Mouse (Mus musculus): ENCODE measurements around the gene Srp72.
"Not testable (repeated sequence)": the region's sequence is repeated elsewhere in the genome, so short reads cannot be mapped to it uniquely, and the experiment has no call there.

Srp72 gene

DNA sequence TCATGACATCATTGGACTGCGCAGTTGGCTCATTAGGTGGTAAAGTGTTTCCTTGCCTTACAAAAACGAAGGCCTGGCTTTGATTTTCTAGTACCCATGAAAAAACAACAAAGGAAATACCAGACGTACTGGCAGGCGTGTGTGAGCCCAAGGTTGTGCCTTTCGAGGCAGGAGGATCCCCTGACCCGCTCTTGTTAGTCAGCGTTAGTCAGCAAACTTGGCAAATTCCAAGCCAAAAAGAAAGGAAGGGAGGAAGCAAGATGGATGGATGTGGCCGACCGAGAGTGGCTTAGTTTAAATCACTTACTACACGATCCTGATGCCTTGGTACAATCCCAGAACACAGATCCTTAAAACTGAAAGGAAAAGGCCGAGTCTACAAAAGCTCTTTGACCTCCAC is 11.9 kb upstream of the Srp72 start:
- DNase-seq (ENCODE audit: low spot score in 2 of 2): no peak

DNA sequence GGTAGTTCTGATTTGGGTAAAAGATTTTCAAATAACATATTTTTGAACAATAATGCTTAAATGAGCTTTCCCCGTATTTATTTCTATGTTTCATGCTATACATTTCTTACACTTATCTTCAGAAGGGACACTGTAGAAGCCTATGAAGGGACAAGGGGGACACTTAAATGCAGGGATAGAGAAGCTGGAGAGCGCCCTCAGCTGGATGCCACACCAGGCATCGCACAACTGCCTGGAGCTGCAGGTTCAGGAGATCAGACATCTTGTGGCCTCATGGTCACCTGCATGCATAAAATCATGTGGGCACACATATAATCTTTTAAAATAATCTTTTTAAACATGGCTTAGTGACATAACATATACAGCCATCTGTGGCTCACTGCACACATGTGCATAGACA is 9.8 kb upstream of the Srp72 start:
- DNase-seq (ENCODE audit: low spot score in 2 of 2): no peak

DNA sequence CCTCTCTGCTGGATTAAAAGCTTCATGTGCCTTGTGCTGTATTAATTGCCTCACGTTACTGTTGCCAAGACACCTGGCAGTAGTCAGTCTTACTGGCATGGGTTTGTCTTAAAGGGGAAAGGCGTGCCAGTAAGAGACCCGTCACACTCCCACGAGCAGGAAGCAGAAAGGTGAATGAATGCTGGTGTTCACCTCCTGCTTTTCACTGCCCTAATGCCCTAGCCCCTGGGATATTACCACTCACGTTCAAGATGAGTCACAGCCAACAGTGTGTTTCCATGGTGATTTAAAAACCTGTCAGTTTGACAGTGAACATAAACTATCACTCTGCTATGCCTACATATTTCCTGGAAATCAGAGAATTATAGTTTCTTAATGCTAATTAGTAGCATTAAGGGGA is 5.2 kb upstream of the Srp72 start:
- DNase-seq (ENCODE audit: low spot score in 2 of 2): no peak

DNA sequence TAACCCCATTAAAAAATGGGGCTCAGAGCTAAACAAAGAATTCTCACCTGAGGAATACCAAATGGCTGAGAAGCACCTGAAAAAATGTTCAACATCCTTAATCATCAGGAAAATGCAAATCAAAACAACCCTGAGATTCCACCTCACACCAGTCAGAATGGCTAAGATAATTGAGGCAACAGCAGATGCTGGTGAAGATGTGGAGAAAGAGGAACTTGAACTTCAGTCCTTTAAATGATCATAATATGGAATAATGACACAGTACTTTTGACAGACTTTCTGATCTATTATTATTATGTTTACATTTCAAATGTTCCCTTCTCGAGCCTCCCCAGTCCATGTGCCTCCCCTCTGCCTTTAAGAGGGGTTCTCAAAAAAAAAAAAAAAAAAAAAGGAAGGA is 3.4 kb upstream of the Srp72 start:
- DNase-seq (ENCODE audit: low spot score in 2 of 2): not testable (repeated sequence)

DNA sequence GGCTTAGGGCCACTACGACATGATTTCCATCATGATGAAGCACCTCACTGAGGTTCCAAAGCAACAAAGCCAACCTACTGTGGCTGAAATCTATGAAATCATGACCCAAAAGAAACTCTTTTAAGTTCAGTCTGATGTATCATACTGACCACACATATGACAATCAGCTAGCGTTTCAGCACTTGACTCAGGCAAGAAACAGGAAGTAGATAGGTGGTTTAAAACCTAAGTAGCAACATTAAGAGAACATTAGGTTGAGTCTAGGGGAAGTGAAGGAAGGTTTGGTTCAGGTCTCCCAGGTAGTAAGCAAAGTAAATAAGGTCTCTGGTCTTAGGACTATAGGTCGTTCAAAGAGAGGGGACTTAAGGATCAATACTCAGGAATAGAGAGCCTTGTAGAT is 995 bp upstream of the Srp72 start:
- no peak for DNase-seq (ENCODE audit: low spot score in 2 of 2)

DNA sequence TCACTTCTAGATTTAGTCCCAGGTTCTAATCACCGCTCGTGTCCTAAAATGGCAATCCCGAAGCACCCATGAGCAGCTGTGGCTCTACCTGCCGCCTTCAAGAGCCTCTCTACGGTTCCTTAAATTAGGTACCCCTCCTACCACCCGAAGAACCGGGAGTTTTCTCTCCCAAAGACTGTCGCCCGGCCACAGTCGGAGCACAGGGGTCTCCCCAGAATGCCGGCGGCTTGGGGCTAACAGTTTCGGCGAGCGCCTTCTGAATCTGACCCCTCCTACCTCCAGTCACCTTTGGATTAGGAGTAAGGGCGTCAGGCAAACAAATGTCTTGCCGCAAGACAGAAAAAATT is 303 bp upstream of the Srp72 start:
- DNase-seq (ENCODE audit: low spot score in 2 of 2): no peak

DNA sequence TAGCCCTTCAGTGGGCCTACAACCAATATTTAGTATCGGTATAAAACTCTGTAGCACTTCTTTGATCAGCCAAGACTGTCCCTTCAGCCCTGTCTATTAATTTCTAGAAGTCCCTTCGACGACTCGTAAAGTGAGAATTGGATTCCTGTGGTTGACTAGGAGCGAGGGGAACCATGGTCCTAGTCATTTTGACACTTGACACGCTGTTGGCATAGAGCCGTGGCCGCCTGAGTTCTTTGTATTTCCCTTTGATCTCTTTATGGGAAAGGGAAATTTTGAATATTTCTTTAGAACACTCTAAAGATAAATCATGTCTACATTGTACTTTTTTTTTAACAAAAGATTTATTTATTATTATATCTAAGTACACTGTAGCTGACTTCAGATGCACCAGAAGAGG is 1.3 kb downstream of the Srp72 start:
- DNase-seq (ENCODE audit: low spot score in 2 of 2): no peak

DNA sequence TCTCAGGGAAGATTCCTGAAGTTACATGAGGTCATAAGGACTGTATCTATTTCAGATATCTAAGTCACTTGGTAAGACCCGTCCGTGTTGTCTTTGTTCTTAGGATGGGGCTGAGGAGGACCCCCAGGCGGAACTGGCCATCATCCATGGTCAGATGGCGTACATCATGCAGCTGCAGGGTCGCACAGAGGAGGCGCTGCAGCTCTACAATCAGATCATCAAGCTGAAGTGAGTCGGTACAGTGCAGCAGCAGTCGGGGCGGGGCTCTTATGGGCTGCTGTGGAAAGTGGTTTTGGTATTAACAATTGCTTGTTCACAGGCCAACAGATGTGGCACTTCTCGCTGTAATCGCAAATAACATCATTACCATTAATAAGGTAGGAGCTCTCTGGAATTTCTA is 9.5 kb downstream of the Srp72 start:
- no peak for DNase-seq (ENCODE audit: low spot score in 2 of 2)

DNA sequence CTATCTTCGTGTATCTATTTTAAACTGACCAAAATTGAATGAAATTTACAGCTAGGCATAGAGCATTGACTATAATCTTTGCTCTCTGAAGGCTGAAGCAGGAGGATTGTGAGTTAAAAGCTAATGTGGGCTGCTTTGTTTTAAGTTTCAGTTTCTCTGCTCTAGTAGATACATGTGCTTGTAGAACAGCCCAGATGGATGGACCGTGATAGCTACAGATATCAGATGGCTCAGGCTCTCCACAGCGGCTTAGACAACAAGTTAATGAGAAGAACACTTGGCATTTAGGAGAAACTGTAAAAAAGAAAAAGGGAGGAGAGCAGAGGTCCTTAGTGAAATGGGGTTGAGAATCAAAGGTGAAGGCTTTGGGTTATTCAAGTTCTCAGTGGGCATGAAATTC is 16.3 kb downstream of the Srp72 start:
- DNase-seq (ENCODE audit: low spot score in 2 of 2): no peak

DNA sequence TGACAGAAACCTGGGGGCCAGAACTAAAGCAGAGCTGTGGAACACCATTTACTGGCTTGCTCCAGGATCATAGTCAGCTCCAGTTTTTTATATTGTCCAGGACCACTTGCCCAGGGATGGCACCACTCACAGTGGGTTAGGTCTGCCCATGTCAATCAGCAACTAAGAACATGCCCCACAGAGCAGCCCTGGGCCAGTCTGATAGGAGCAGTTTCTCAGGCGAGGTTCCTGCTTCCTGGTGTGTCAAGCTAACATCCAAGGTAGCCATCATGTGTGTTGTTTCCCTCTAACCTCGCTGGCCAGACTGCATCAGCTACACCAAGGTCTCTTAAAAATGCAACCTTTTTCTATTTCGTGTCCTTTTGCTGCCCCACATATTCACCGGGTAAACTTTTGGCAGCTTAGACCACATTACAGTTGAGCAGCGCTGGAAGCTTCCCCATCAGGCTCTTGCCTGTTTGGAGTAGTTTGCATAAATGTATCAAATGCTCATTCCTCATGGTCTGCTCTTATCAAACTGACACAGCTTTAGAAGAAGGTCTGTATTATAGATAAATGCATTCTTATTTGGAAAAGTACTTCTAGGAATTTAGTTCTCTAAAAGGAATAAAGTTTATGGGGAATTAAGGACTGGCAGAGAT is 18.8 kb downstream of the Srp72 start:
- DNase-seq (ENCODE audit: low spot score in 2 of 2): no peak

DNA sequence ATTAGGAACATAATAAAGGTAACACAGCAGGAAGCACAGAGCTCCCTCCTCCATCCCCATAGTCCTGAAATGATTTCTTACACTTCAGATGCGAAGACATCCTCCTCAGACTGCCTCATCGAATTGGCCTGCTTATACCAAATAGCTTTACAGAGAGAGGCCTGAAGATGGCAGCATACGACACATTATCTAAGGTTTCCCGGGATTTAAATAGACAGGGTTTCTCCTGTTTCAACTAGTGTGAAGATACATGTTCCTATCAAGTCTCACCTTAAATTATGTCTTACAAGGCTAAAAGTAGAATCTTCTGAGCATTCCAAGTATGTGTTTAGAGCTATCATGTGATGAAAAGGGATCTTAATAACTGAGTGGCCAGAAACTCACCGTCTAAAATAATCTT is 23.9 kb downstream of the Srp72 start:
- peak in 1 of 2 experiments; percentile 56 for DNase-seq (ENCODE audit: low spot score in 2 of 2)

DNA sequence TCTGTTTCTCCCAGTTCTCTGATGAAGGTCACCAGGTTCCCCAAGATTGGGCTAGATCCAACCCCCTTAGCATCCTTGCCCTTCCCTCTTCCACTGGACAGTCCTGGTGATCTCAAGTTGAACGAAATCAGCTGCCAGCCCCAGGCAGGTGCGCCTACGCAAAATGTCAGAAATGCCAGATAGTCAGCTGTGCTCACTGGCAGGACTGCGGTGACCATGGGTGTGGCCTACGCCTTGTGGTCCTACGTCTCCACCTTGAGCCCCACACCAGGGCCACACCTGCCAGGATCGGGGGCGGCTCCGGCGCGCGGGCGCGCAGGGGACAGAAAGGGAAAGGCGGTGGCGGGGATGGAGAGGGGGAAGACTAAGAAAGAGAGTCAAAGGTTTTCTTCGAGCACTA is 26.7 kb downstream of the Srp72 start:
- DNase-seq (ENCODE audit: low spot score in 2 of 2): no peak

DNA sequence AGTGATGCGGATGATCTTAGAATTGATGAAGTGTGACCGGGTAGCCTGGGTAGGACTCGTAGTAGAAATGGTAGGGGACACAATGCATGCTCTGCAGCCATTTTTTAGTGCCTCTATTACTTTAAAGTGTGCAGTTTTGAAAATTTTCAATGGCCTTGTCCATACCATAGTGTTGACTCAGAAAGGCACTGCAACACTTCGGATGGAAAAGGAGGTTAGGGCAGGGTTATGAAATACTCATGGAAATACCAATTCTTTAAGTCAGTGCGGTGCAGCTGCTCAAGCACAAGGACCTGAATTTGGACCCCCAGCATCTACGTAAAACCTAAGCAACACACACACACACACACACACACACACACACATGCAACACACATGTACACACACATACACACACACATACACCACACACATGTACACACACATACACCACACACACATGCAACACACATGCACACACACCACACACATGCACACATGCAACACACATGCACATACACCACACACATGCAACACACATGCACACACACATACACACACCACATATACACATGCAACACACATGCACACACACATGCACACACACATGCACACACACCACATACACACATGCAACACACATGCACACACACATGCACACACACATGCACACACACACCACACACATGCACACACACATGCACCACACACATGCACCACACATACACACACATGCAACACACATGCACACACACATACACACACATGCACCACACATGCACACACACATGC is 29.8 kb downstream of the Srp72 start, which contains the start of gene Arl9:
Arl9 (plus strand) TSS at position 5 of the 771 bp plus-strand sequence.
- no peak for DNase-seq (ENCODE audit: low spot score in 2 of 2)

DNA sequence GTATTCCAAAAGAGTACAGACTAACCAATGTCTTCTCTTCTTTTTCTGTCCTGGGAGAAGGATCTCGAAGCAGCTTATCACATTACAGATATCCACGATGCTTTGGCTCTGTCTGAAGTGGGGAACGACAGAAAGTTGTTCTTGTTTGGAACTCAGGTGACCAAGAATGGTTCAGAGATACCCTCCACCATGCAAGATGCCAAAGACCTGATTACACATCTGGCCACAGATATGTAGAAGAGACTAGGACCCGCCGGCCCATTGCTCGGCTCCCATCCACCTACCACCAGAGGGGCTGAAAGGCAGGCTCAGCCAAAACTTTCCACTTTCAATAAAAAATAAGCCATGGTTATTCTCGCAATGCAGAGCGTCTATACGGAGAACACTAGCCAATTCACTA is 35.9 kb downstream of the Srp72 start:
- no peak for DNase-seq (ENCODE audit: low spot score in 2 of 2)

DNA sequence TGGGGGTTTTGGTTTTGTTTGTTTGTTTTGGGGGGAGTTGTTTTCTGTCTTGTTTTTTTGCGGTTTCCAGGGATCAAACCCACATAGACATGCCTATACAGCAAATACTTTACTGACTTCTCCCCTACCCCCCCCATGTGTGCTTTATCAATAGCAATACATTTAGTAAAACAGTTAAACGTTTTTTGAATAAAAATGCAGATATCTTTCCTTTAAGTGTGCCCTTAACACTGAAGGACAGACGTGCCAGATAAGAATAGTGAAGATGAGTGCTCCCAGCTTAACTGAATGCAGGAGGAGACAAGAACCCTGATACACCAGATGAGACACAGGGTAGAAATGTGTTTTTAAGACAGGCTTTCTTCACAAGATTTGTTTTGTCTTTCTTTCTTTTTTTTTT is 36.6 kb downstream of the Srp72 start:
- DNase-seq (ENCODE audit: low spot score in 2 of 2): no peak

DNA sequence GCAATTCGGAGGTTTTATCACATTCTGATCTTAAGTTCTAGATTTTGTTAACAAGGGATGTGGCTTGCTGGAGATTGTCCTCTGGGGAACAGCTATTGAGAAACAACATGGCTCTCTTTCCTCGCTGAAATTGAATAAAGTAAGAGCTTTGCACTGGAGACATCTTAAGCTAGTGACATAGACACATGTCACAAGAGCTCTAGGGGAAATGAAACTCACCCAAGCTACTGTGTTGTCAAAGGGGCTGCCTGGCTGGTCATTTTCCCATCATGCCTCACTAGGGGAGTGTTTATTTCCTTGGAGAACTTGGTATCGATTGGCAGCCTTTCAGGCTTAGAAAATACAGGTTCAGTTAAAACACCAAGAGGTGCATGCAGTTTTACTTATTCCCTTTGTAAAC is 38.7 kb downstream of the Srp72 start:
- no peak for DNase-seq (ENCODE audit: low spot score in 2 of 2)

DNA sequence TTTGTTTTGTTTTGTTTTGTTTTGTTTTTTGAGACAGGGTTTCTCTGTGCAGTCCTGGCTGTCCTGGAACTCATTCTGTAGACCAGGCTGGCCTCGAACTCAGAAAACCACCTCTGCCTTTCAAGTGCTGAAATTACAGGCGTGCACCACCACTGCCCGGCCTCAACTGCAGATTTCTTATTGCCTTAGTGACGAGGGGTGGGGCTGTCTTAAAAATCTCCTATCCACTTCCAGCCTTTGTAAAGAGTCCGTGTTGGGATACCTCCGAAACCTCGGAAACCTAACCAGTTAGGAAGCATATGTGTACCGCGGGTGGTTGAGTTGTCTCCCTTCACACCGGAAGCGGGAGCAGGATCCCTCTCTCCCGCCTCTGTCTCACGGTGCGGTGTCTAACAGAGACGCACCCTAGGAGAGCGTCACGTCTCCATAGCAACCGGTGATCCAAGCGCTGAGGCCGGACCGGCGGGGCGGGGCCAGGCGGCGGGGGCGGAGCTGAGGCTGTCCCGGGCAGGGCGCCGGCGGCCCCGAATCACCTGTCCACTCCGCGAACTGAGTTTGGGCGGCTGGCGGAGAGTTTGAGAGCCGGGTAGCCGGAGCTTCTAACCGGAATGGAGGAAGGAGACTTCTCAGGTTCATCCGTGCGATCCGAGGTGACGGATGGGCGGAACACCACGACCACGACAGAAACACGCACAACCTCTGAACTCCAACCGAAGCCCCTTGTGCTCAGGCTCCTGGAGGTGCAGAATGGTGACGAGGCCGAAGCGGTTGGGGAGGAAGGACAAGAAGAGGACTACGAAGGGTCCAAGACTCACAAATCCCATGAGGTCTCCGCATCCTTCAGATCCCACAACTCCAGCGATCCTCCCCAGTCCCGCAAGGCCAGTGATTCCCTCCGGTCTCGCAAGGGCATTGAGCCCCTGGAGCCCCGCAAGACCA is 41.3 kb downstream of the Srp72 start, which contains the start of gene Thegl:
Thegl (plus strand) TSS at position 480 of the 939 bp plus-strand sequence.
- DNase-seq (ENCODE audit: low spot score in 2 of 2): peak; percentile 64 to 73

DNA sequence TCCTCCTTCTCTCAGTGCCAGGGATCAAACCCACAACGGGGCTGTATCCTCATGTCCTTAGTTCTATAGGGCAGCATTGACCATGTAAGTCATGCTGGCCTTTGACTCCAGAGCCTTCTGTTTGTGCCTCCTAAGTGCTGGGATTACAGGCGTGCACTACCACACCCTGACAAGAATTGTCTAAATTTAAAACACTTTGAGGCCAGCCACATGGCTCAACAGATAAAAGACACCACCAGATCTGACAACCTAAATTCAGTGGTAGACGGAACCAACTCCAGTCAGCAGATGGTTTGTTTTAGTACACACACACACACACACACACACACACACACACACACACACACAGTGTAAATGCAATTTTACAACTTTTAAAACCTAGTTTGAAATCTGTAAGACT is 53.6 kb downstream of the Srp72 start:
- DNase-seq (ENCODE audit: low spot score in 2 of 2): no peak

DNA sequence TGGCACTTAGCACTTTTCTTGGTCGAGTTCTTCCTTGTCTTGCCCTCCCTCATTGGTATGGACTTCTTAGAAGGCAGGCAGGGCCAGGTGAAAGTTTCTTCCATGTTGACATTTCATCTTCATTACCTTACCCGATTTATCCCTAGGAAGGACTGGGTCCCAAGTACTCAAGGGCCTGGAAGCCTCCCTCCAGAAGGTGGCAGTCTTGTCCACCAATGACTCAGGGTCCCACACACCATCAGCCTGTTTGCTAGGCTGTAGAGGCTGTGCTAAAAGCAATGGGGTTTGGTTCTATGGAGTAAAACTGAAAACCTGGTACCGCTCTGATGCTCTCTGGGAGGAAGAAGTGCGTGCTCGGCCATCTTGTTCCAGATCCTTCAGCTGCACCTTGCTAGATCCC is 55.3 kb downstream of the Srp72 start:
- DNase-seq (ENCODE audit: low spot score in 2 of 2): peak; percentile 13 to 15

DNA sequence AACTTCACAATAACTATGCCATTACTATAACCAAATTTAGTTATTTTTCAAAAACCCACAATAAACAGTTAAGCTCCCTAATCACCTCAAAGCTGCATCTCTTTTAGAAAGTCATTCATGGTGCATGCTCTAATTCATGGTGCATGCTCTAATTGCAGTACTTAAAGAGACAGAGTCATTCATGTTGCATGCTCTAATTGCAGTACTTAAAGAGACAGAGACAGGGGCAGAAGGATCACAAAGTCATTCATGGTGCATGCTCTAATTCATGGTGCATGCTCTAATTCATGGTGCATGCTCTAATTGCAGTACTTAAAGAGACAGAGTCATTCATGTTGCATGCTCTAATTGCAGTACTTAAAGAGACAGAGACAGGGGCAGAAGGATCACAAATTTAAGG is 60.6 kb downstream of the Srp72 start:
- not testable (repeated sequence) for DNase-seq (ENCODE audit: low spot score in 2 of 2)

DNA sequence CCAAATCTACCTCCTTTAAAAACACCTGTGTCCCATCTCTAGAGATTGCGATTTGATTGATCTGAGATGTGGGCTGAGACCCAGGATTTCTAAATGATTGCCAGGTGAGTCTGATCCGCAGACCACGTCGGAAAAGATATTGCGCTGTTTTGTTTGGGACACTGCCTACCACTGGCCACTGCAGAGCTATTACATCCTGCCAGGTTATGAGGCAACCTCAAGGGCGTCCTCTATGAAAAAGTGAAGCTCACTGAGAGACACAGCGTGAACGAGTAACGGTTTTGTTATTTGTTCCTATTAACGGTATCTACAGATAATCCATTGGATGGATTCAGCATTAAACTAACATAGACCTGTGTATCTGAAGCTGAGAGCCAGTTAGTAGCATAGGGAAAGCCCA is 64.0 kb downstream of the Srp72 start:
- no peak for DNase-seq (ENCODE audit: low spot score in 2 of 2)

DNA sequence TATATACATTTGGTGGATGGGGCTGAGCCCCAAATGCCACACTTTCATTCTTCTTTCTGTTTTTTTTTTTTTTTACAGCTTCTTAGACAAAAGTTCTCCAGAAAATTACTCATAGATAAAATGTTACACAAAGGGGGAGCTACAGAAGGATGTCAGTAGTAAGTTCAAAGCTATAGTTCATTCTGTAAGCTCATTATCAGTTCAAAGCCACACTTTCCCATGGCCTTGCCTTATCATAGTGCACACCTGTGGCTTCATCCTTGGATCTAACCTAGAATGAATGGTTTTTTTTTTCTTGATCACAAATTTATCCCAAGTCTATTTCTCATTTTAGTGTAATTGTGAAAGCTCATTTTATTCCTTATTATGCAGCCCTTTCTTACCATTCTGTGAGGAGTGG is 64.9 kb downstream of the Srp72 start:
- DNase-seq (ENCODE audit: low spot score in 2 of 2): no peak

DNA sequence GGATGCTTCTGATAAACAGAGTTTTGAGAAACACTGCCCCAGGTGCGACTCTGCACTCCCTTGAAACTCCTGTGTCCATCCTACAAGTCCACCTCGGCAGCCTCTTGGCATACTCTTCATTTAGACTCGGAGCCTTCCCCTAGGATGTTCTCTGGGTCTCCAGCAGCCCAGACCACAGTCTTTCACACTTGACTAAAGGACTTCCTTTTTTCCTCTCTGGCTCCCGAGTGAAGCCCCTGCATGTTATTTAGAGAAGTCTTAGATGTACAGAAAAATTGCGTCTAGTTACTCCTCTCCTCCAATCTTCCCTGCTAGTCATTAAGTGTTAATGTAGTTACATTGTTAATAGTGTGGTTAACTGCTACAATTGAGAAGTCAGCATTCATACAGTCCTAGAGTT is 69.9 kb downstream of the Srp72 start:
- DNase-seq (ENCODE audit: low spot score in 2 of 2): no peak

Data from frontal cortex, postnatal 36 days (tissue).